Comparison of ENCODE assay signal across 1 mouse cellular context in the genomic region with DNA sequence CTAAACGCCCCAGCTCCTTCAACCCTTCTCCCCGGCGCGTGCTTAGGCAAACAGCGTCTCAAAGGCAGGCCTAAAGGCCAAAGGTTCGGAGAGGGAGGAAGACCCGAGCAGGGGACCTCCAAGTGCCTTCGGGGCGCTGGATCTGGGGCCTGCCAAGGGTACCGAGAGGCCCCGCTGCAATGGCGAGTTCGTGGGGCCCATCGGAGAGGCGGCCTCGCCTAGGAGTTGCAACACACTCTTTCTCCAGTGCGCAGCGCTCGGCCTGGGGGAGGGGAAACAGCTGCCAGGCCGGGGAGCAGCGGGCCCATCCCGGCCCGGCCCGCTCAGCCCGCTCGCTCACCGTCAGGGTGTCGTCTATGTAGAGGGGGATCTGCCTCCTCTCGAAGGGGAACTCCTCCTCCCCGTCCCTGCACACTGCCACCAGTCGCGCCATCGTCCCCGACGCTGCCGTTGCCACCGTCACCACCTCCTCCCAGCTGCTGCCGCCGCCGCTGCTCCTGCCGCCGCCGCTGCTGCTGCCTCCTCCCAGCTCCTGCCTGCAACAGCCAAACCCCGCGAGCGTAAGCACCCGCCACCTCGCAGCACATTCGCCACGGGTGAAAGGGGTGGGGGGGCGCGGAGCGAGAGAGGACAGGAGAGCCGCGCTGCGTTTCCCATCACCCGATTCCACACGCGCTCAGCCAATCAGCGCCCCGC.
TF ChIP-seq lines count a peak whose summit lies in the region.

No protein-coding gene starts in this region.

TF ChIP-seq in MEL, 35 proteins besides CTCF, POLR2A, EP300 and RAD21:
- TF ChIP-seq ZKSCAN1 (IDR thresholded peaks at IDR 0.05; ENCODE audit: low read depth, low read length): no peak
- peak; percentile 81 for TF ChIP-seq HCFC1 (IDR thresholded peaks at IDR 0.05; ENCODE audit: low read depth, low read length)
- TF ChIP-seq SIN3A (IDR thresholded peaks at IDR 0.05; ENCODE audit: low read length): peak; percentile 77
- no peak; the same call in 1 of the 2 replicates for TF ChIP-seq KAT2A (conservative IDR thresholded peaks at IDR 0.05; ENCODE audit: low read depth, low read length)
- TF ChIP-seq MXI1 (IDR thresholded peaks at IDR 0.05; ENCODE audit: low read depth, low read length): peak; percentile 9
- TF ChIP-seq POLR2AphosphoS2 (IDR thresholded peaks at IDR 0.05; ENCODE audit: low read length): 0 out of 2 replicates have a peak, but pooled peaks have one; percentile 55
- TF ChIP-seq CHD2 (IDR thresholded peaks at IDR 0.05; ENCODE audit: low read length): peak; percentile 81
- TF ChIP-seq RCOR1 (IDR thresholded peaks at IDR 0.05; ENCODE audit: low read depth, low read length): peak; percentile 6; the same call in 1 of the 2 replicates
- no peak for TF ChIP-seq GATA1 (IDR thresholded peaks at IDR 0.05; ENCODE audit: low read depth, low read length)
- TF ChIP-seq ZC3H11A (IDR thresholded peaks at IDR 0.05; ENCODE audit: low read depth, low read length): peak; percentile 94
- TF ChIP-seq ZNF384 (IDR thresholded peaks at IDR 0.05; ENCODE audit: low read depth, low read length): no peak
- TF ChIP-seq NELFE (IDR thresholded peaks at IDR 0.05; ENCODE audit: low read depth, low read length): no peak; the same call in none of the 2 replicates
- TF ChIP-seq USF1 (IDR thresholded peaks at IDR 0.05; ENCODE audit: low read depth, low read length): no peak
- no peak; the same call in 1 of the 2 replicates for TF ChIP-seq BHLHE40 (IDR thresholded peaks at IDR 0.05; ENCODE audit: borderline replicate concordance, low read depth, low read length)
- TF ChIP-seq E2F4 (IDR thresholded peaks at IDR 0.05; ENCODE audit: borderline replicate concordance, low read depth, low read length): no peak; the same call in 1 of the 2 replicates
- peak; percentile 99 for TF ChIP-seq MAZ (IDR thresholded peaks at IDR 0.05; ENCODE audit: low read depth, low read length)
- no peak for TF ChIP-seq USF2 (IDR thresholded peaks at IDR 0.05; ENCODE audit: borderline replicate concordance in 1 of 2, insufficient read depth in 1 of 2, low read depth in 1 of 2, low read length in 2 of 2)
- no peak for TF ChIP-seq MEF2A (IDR thresholded peaks at IDR 0.05; ENCODE audit: extremely low read depth, insufficient replicate concordance, low read depth, low read length, poor library complexity, severe bottlenecking)
- peak; percentile 46; the same call in 1 of the 2 replicates for TF ChIP-seq ETS1 (IDR thresholded peaks at IDR 0.05; ENCODE audit: low read depth, low read length)
- 0 out of 2 replicates have a peak, but pooled peaks have one; percentile 9 for TF ChIP-seq UBTF (IDR thresholded peaks at IDR 0.05; ENCODE audit: borderline replicate concordance, insufficient read depth, low read depth, low read length)
- peak; percentile 67 for TF ChIP-seq TCF12 (IDR thresholded peaks at IDR 0.05; ENCODE audit: low read depth, low read length)
- TF ChIP-seq ELF1 (IDR thresholded peaks at IDR 0.05; ENCODE audit: low read depth, low read length): no peak
- TF ChIP-seq NRF1 (IDR thresholded peaks at IDR 0.05; ENCODE audit: insufficient read depth, low read depth, low read length, poor library complexity, severe bottlenecking): no peak
- peak; percentile 13; the same call in 1 of the 2 replicates for TF ChIP-seq MYB (IDR thresholded peaks at IDR 0.05; ENCODE audit: low read depth, low read length)
- no peak for TF ChIP-seq GABPA (IDR thresholded peaks at IDR 0.05; ENCODE audit: low read depth, low read length)
- TF ChIP-seq MAFK (IDR thresholded peaks at IDR 0.05; ENCODE audit: borderline replicate concordance, low read depth, low read length): no peak
- peak; percentile 79; the same call in 1 of the 2 replicates for TF ChIP-seq POLR2AphosphoS5 (IDR thresholded peaks at IDR 0.05; ENCODE audit: borderline replicate concordance, low read depth, low read length)
- TF ChIP-seq ZMIZ1 (IDR thresholded peaks at IDR 0.05; ENCODE audit: low read depth, low read length): peak; percentile 87
- peak; percentile 34; the same call in 1 of the 2 replicates for TF ChIP-seq TBP (IDR thresholded peaks at IDR 0.05; ENCODE audit: low read depth, low read length)
- TF ChIP-seq MYC (IDR thresholded peaks at IDR 0.05; ENCODE audit: low read depth, low read length): no peak
- TF ChIP-seq SMC3 (IDR thresholded peaks at IDR 0.05; ENCODE audit: low read depth, low read length): peak; percentile 7; the same call in 1 of the 2 replicates
- TF ChIP-seq JUND (IDR thresholded peaks at IDR 0.05; ENCODE audit: low read depth, low read length): no peak
- no peak for TF ChIP-seq TAL1 (IDR thresholded peaks at IDR 0.05; ENCODE audit: low read length)
- no peak for TF ChIP-seq CHD1 (IDR thresholded peaks at IDR 0.05; ENCODE audit: low read depth, low read length)
- peak; percentile 46; the same call in 1 of the 2 replicates for TF ChIP-seq MAX (IDR thresholded peaks at IDR 0.05; ENCODE audit: low read length)
TF ChIP-seq in MEL: peak in this region for 17.
